In genomic region chr1:180639416-180640401, GRCm38 (mm10) we compare ENCODE assay signal across 9 mouse cellular contexts. TPM values are rescaled to one million over a fixed set of nuclear protein-coding genes. Genes with fewer than 3 reads are reported as not detected.
DNase-seq lines count a peak whose midpoint lies in the region; ATAC-seq and TF ChIP-seq lines count a peak whose summit lies in the region.
"Had no signal": no experiment of that assay in that cellular context is flagged by ENCODE, and none has a peak within 500 bp of the region (broad histone marks: within the 10 kb centered on the region; RNA-seq: fewer than 3 reads in every experiment).

No protein-coding gene starts in this region.

- H3K9ac ChIP-seq in hindbrain, embryonic 15.5 days = peak overlapping the region; percentile 77
- peak overlapping the region; percentile 96 for H3K9ac ChIP-seq in midbrain, embryonic 12.5 days (replicated peaks)

- peak overlapping the region; percentile 85 for H3K4me2 ChIP-seq in hindbrain, embryonic 15.5 days
- peak overlapping the region; percentile 88 for H3K4me2 ChIP-seq in midbrain, embryonic 12.5 days (replicated peaks)

- H3K36me3 ChIP-seq in hindbrain, embryonic 15.5 days = no peaks in the 10 kb centered on the region
- no peaks in the 10 kb centered on the region for H3K36me3 ChIP-seq in midbrain, embryonic 12.5 days

- DNase-seq in embryo, embryonic 10.5 days (ENCODE audit: low spot score) = peak; percentile 32
- no peak for DNase-seq in embryo, embryonic 10 days (ENCODE audit: low spot score)
- DNase-seq in brain, embryonic 14.5 days (ENCODE audit: low read depth) = peak; percentile 1
- DNase-seq in MN1 (ENCODE audit: low spot score) = no peak
- DNase-seq in right cerebral cortex, adult 2 months (ENCODE audit: low spot score in 2 of 2) = no peak
- no peak for DNase-seq in ovary, postnatal 14 days (ENCODE audit: low spot score)

- H3K4me3 ChIP-seq in hindbrain, embryonic 15.5 days = peak overlapping the region; percentile 86
- H3K4me3 ChIP-seq in midbrain, embryonic 12.5 days = peak overlapping the region; percentile 97

- WGBS in hindbrain, embryonic 15.5 days = 51% methylated on average over 10 of the region's 10 CpGs
- 45% methylated on average over 10 of the region's 10 CpGs for WGBS in midbrain, embryonic 12.5 days

- H3K4me1 ChIP-seq in hindbrain, embryonic 15.5 days (replicated peaks) = peaks cover 22% of the 10 kb centered on the region
- H3K4me1 ChIP-seq in midbrain, embryonic 12.5 days = peaks cover 24% of the 10 kb centered on the region

- TF ChIP-seq POLR2A in brain, embryonic 14.5 days (IDR thresholded peaks at IDR 0.05; ENCODE audit: borderline replicate concordance, extremely low read depth, insufficient read depth, insufficient read length, poor library complexity, severe bottlenecking) = no peak

- no peaks in the 10 kb centered on the region for H3K9me3 ChIP-seq in hindbrain, embryonic 15.5 days
- no peaks in the 10 kb centered on the region for H3K9me3 ChIP-seq in midbrain, embryonic 12.5 days

- ATAC-seq in hindbrain, embryonic 15.5 days (ENCODE audit: low FRiP score, low read depth) = no peak
- no peak for ATAC-seq in midbrain, embryonic 12.5 days (ENCODE audit: low FRiP score, low read depth)

- H3K27me3 ChIP-seq in hindbrain, embryonic 15.5 days = no peaks in the 10 kb centered on the region
- H3K27me3 ChIP-seq in midbrain, embryonic 12.5 days = no peaks in the 10 kb centered on the region

- H3K27ac ChIP-seq in hindbrain, embryonic 15.5 days (replicated peaks) = no peak overlapping the region
- no peak overlapping the region for H3K27ac ChIP-seq in midbrain, embryonic 12.5 days (replicated peaks)

- TF ChIP-seq CTCF in brain, embryonic 14.5 days (IDR thresholded peaks at IDR 0.05; ENCODE audit: borderline replicate concordance, extremely low read depth, insufficient read depth, insufficient read length) = no peak

RNA-seq across cellular contexts. Expression of gene Lin9, which starts 1.2 kb away (rescaled TPM):
- polyA plus RNA-seq in brain, embryonic 14.5 days (2012; rRNA removed) = 10.2 and 13.9 TPM in 2 replicates
- 8.9 and 9.5 TPM in 2 replicates for polyA plus RNA-seq in hindbrain, embryonic 15.5 days (2015; fragmentation: Nextera tagmentation; extraction: Ambion mirVana)
- polyA plus RNA-seq in midbrain, embryonic 12.5 days (2016; fragmentation: Nextera tagmentation; extraction: Ambion mirVana) = 24.7 and 25.9 TPM in 2 replicates

RNA-seq across cellular contexts. Expression of gene Mixl1, which starts 57.1 kb away (rescaled TPM):
- 0.04 and 0.05 TPM in 2 replicates for polyA plus RNA-seq in brain, embryonic 14.5 days (2012; rRNA removed)
- 0.10 TPM in 1 of 2 replicates, not detected in the other for polyA plus RNA-seq in hindbrain, embryonic 15.5 days (2015; fragmentation: Nextera tagmentation; extraction: Ambion mirVana)
- polyA plus RNA-seq in midbrain, embryonic 12.5 days (2016; fragmentation: Nextera tagmentation; extraction: Ambion mirVana) = 0.08 TPM in 1 of 2 replicates, not detected in the other
- polyA plus RNA-seq: liver, adult 2 months had no signal

Comparison
In these comparisons a context has a peak if more than half of its experiments do, and no peak if none do; other contexts are left out.
1. DNase-seq: peak in embryo, embryonic 10.5 days (single experiment) and brain, embryonic 14.5 days (single experiment); none in embryo, embryonic 10 days (single experiment), MN1 (single experiment), right cerebral cortex, adult 2 months (0 of 2) and ovary, postnatal 14 days (single experiment).